7 mouse cellular contexts compared by ENCODE assay signal in the genomic region with DNA sequence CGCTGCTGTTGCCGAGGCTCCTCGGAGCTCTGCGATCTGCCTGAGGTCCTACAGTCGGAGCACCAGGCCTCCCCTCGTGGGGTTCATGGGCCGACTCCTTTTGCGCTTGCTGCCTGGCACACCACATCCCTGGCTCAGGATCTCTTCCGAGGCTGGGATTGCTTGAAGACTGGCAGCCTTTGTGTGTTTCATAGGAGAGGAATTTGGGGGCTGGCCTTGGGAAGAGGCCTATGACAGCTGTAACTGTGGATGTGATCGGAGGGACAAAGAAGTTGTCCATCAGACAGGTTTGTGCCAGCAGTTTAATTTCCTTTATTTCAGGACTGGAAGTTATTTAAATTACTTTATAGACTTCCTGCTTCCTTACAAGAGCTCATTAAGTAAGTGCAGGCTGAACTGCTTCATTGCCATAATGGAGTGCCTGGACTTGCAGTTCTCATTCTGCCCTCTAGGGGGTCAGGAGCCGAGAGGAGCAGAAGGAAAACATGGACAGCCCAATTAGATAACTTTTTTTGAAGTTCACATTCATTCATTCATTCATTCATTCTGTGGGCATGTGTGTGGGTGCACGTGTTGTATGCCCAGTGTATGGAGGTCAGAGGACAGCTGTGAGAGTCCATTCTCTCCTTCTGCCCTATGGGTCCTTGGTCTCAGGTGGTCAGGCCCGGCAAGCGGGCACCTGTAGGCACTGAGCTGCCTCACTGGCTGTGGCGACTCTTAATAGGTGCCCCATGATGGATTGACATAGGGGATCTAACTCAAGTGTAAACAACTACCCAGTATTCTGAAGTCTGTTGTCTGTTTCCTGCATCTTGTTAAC.
DNase-seq lines count a peak whose midpoint lies in the region; ATAC-seq and TF ChIP-seq lines count a peak whose summit lies in the region.

No protein-coding gene starts in this region.

- H3K4me3 ChIP-seq in MEL (ENCODE audit: control insufficient read depth in 1 of 2, insufficient read depth in 1 of 2, low read depth in 2 of 2, low read length in 2 of 2): no peak overlapping the region
- H3K4me3 ChIP-seq in heart, embryonic 15.5 days: no peak overlapping the region
- H3K4me3 ChIP-seq in small intestine, adult 2 months (ENCODE audit: low read depth, low read length): no peak overlapping the region

- no peaks in the 10 kb centered on the region for H3K9me3 ChIP-seq in MEL (replicated peaks; ENCODE audit: insufficient read depth, low read length)
- no peaks in the 10 kb centered on the region for H3K9me3 ChIP-seq in heart, embryonic 15.5 days (replicated peaks)

- peak; percentile 61 for DNase-seq in MEL (ENCODE audit: low read depth, low spot score)
- DNase-seq in adrenal gland, adult 18-20 months (ENCODE audit: low spot score in 2 of 2): peak; percentile 67 to 72
- peak; percentile 75 for DNase-seq in embryo, embryonic 9.5 days (ENCODE audit: extremely low spot score)
- DNase-seq in kidney, postnatal 4 days: peak; percentile 88 to 89
- DNase-seq in lung, postnatal 4 days: peak; percentile 65 to 86

- H3K27ac ChIP-seq in MEL (ENCODE audit: control insufficient read depth, low read depth, low read length): no peak overlapping the region
- peak overlapping the region; percentile 41; the same call in 1 of the 2 replicates for H3K27ac ChIP-seq in heart, embryonic 15.5 days
- no peak overlapping the region for H3K27ac ChIP-seq in small intestine, adult 2 months (ENCODE audit: insufficient read depth, low read depth, low read length)

- TF ChIP-seq RAD21 in MEL (IDR thresholded peaks at IDR 0.05; ENCODE audit: low read depth, low read length): peak; percentile 41

- ATAC-seq in heart, embryonic 15.5 days (replicated peaks; ENCODE audit: insufficient number of reproducible peaks, insufficient read depth, low FRiP score, low read depth): no peak

- no peak overlapping the region for H3K4me2 ChIP-seq in heart, embryonic 15.5 days

- WGBS in heart, embryonic 15.5 days: 64% methylated on average over 15 of the region's 15 CpGs
- 59% methylated on average over 15 of the region's 15 CpGs for WGBS in small intestine, adult 2 months

- no peak for TF ChIP-seq POLR2A in MEL (IDR thresholded peaks at IDR 0.05; ENCODE audit: control insufficient read depth in 1 of 2, insufficient read depth in 1 of 2, low read depth in 1 of 2, low read length in 2 of 2, poor library complexity in 1 of 2)
- no peak for TF ChIP-seq POLR2A in small intestine, adult 2 months (IDR thresholded peaks at IDR 0.05; ENCODE audit: low read depth, low read length)

- H3K27me3 ChIP-seq in MEL (ENCODE audit: control insufficient read depth in 1 of 2, insufficient read depth in 2 of 2, low read length in 2 of 2): no peaks in the 10 kb centered on the region
- H3K27me3 ChIP-seq in heart, embryonic 15.5 days: no peaks in the 10 kb centered on the region
- H3K27me3 ChIP-seq in small intestine, adult 2 months (ENCODE audit: control insufficient read depth, insufficient read depth, low read length): no peaks in the 10 kb centered on the region

- H3K36me3 ChIP-seq in MEL (ENCODE audit: control insufficient read depth in 1 of 2, insufficient read depth in 2 of 2, low read length in 2 of 2): no peaks in the 10 kb centered on the region
- H3K36me3 ChIP-seq in heart, embryonic 15.5 days: no peaks in the 10 kb centered on the region
- H3K36me3 ChIP-seq in small intestine, adult 2 months (ENCODE audit: control insufficient read depth, insufficient read depth, low read length): no peaks in the 10 kb centered on the region

- H3K4me1 ChIP-seq in MEL (ENCODE audit: control insufficient read depth in 1 of 2, insufficient read depth in 2 of 2, low read length in 2 of 2): no peaks in the 10 kb centered on the region
- peaks cover 35% of the 10 kb centered on the region for H3K4me1 ChIP-seq in heart, embryonic 15.5 days (replicated peaks)
- peaks cover 15% of the 10 kb centered on the region for H3K4me1 ChIP-seq in small intestine, adult 2 months (ENCODE audit: control insufficient read depth, insufficient read depth, insufficient read length, low read length)

- no peak for TF ChIP-seq EP300 in MEL (IDR thresholded peaks at IDR 0.05; ENCODE audit: low read depth in 1 of 2, low read length in 2 of 2)

- TF ChIP-seq CTCF in MEL (IDR thresholded peaks at IDR 0.05 in 2 of 3, conservative IDR thresholded peaks at IDR 0.05 in 1 of 3; ENCODE audit: control insufficient read depth in 1 of 3, insufficient read depth in 1 of 3, low read depth in 2 of 3, low read length in 3 of 3, poor library complexity in 1 of 3, severe bottlenecking in 1 of 3): peak; percentile 53 to 94 (median 53)
- peak; percentile 69; the same call in 1 of the 2 replicates for TF ChIP-seq CTCF in small intestine, adult 2 months (IDR thresholded peaks at IDR 0.05; ENCODE audit: extremely low read depth, insufficient read length, insufficient replicate concordance, low read depth, low read length)

- no peaks in the 10 kb centered on the region for H3K79me2 ChIP-seq in MEL (ENCODE audit: control insufficient read depth, insufficient read depth, low read length, poor library complexity)

- H3K9ac ChIP-seq in MEL (ENCODE audit: control insufficient read depth, low read depth, low read length, poor library complexity, severe bottlenecking): no peak overlapping the region
- no peak overlapping the region for H3K9ac ChIP-seq in heart, embryonic 15.5 days

TF ChIP-seq in MEL, 35 proteins besides CTCF, POLR2A, EP300 and RAD21:
- peak; percentile 43 for TF ChIP-seq SMC3 (IDR thresholded peaks at IDR 0.05; ENCODE audit: low read depth, low read length)
- no peak for TF ChIP-seq POLR2AphosphoS5 (IDR thresholded peaks at IDR 0.05; ENCODE audit: borderline replicate concordance, low read depth, low read length)
